Mouse (Mus musculus) heart, postnatal 0 days (tissue): ENCODE measurements around the gene Letm1.

Experiments
- CTCF ChIP-seq: IDR thresholded peaks from 2 replicates; pipeline ENCODE4 v1.5.1; 2016; ENCODE audit warnings: antibody characterized with exemption, control low read depth, low read depth
- EP300 ChIP-seq: IDR thresholded peaks from 2 replicates; pipeline ENCODE4 v1.6.1; 2016; ENCODE audit warnings: antibody characterized with exemption, low read depth

- TF ChIP-seq CTCF (no peak), EP300 (no peak)
Measured at GRCm38 (mm10) chr5:33712550-33712949, 70.1 kb downstream of the Letm1 start.
